Mouse (Mus musculus) T-cell, adult 66 days (primary cell): Measurements from ENCODE around the gene Plxna2. TPM values are rescaled to one million over a fixed set of nuclear protein-coding genes. Genes with fewer than 3 reads are reported as not detected.

Source experiments
- total RNA-seq, 2 experiments: library from RNA; stranded (reverse); gene quantifications; 3 replicates in 1 of 2; 4 replicates in 1 of 2; pipeline ENCODE4 v1.2.4; 2023

The Plxna2 gene
- under 1 TPM; 0.09 to 0.12 TPM for total RNA-seq

GRCm38 (mm10) chr1:194617918-194618317, at the start of gene Plxna2:
Gene Plxna2, plus strand, starts transcription at chr1:194618218.

